Mouse (Mus musculus) MEL (cell line): ENCODE measurements at regions not wholly inside any gene's neighbourhood (a gene's known extent, or its start where the extent isn't known, plus 50 kb on each side); places are given as distances from the start of the nearest gene placed in this dataset.

Experiments used
- DNase-seq: peaks from one replicate; pipeline ENCODE4 v3.0.0; 2011; ENCODE audit warnings: low read depth, low spot score
- H3K27ac ChIP-seq: 2 replicates; pipeline ENCODE4 v1.5.1; 2012; ENCODE audit warnings: low read depth, mild to moderate bottlenecking, control low read depth, low read length, moderate library complexity; ENCODE audit not compliant: control insufficient read depth
- H3K27me3 ChIP-seq, 2 experiments: fragments of 150-350 bp in 1 of 2; sonication (generic) in 1 of 2; 2 replicates each; pipeline ENCODE4 v1.6.1; 2012; ENCODE audit warnings: low read length in 2 of 2, mild to moderate bottlenecking in 2 of 2, improper control_type of control experiment in 1 of 2, moderate library complexity in 1 of 2; ENCODE audit not compliant: insufficient read depth in 2 of 2, control insufficient read depth in 1 of 2
- H3K36me3 ChIP-seq, 2 experiments: 2 replicates each; pipeline ENCODE4 v1.6.1; 2012 to 2014; ENCODE audit warnings: low read length in 2 of 2, improper control_type of control experiment in 1 of 2, inconsistent platforms in 1 of 2, mild to moderate bottlenecking in 1 of 2; ENCODE audit not compliant: insufficient read depth in 2 of 2, control insufficient read depth in 1 of 2
- H3K4me1 ChIP-seq, 2 experiments: fragments of 150-350 bp in 1 of 2; sonication (generic) in 1 of 2; 2 replicates each; pipeline ENCODE4 v1.6.1; 2012; ENCODE audit warnings: low read length in 2 of 2, improper control_type of control experiment in 1 of 2, mild to moderate bottlenecking in 1 of 2; ENCODE audit not compliant: insufficient read depth in 2 of 2, control insufficient read depth in 1 of 2
- H3K4me3 ChIP-seq, 2 experiments: fragments of 150-350 bp in 1 of 2; sonication (generic) in 1 of 2; 2 replicates each; pipeline ENCODE4 v1.5.1; 2012; ENCODE audit warnings: low read depth in 2 of 2, low read length in 2 of 2, mild to moderate bottlenecking in 2 of 2, moderate library complexity in 2 of 2, control low read depth in 1 of 2, improper control_type of control experiment in 1 of 2; ENCODE audit not compliant: control insufficient read depth in 1 of 2, insufficient read depth in 1 of 2
- H3K79me2 ChIP-seq: 2 replicates; pipeline ENCODE4 v1.6.1; 2012; ENCODE audit warnings: mild to moderate bottlenecking, low read length, moderate library complexity; ENCODE audit not compliant: control insufficient read depth, poor library complexity, insufficient read depth
- H3K9ac ChIP-seq: 2 replicates; pipeline ENCODE4 v1.6.1; 2012; ENCODE audit warnings: low read depth, mild to moderate bottlenecking, control low read depth, low read length, moderate library complexity; ENCODE audit not compliant: control insufficient read depth, poor library complexity, severe bottlenecking
- H3K9me3 ChIP-seq: fragments of 150-350 bp; sonication (generic); replicated peaks from 2 replicates; pipeline ENCODE4 v1.6.1; 2012; ENCODE audit warnings: mild to moderate bottlenecking, low read length, improper control_type of control experiment, moderate library complexity; ENCODE audit not compliant: insufficient read depth
- BHLHE40 ChIP-seq: IDR thresholded peaks from 2 replicates; pipeline ENCODE4 v1.6.1; 2012; ENCODE audit warnings: low read depth, mild to moderate bottlenecking, inconsistent platforms, low read length, improper control_type of control experiment, borderline replicate concordance
- CHD1 ChIP-seq: IDR thresholded peaks from 2 replicates; pipeline ENCODE4 v1.6.1; 2012; ENCODE audit warnings: low read depth, mild to moderate bottlenecking, inconsistent platforms, low read length, improper control_type of control experiment
- CHD2 ChIP-seq: IDR thresholded peaks from 2 replicates; pipeline ENCODE4 v1.6.1; 2011; ENCODE audit warnings: low read length, improper control_type of control experiment
- E2F4 ChIP-seq: IDR thresholded peaks from 2 replicates; pipeline ENCODE4 v1.6.1; 2011; ENCODE audit warnings: low read depth, low read length, improper control_type of control experiment, borderline replicate concordance
- ETS1 ChIP-seq: IDR thresholded peaks from 2 replicates; pipeline ENCODE4 v1.6.1; 2012; ENCODE audit warnings: low read depth, mild to moderate bottlenecking, inconsistent platforms, low read length, improper control_type of control experiment, moderate library complexity
- HCFC1 ChIP-seq: IDR thresholded peaks from 2 replicates; pipeline ENCODE4 v1.6.1; 2012; ENCODE audit warnings: low read depth, mild to moderate bottlenecking, inconsistent platforms, low read length, improper control_type of control experiment, moderate library complexity
- JUND ChIP-seq: IDR thresholded peaks from 2 replicates; pipeline ENCODE4 v1.6.1; 2011; ENCODE audit warnings: low read depth, mild to moderate bottlenecking, improper control_type of control experiment, low read length
- MAFK ChIP-seq: IDR thresholded peaks from 2 replicates; pipeline ENCODE4 v1.6.1; 2011; ENCODE audit warnings: low read depth, mild to moderate bottlenecking, low read length, improper control_type of control experiment, borderline replicate concordance
- MEF2A ChIP-seq: IDR thresholded peaks from 2 replicates; pipeline ENCODE4 v1.6.1; 2014; ENCODE audit warnings: low read depth, mild to moderate bottlenecking, inconsistent platforms, low read length, improper control_type of control experiment; ENCODE audit not compliant: poor library complexity, insufficient replicate concordance, severe bottlenecking; ENCODE audit errors: extremely low read depth
- MYB ChIP-seq: IDR thresholded peaks from 2 replicates; pipeline ENCODE4 v1.6.1; 2011; ENCODE audit warnings: mild to moderate bottlenecking, low read depth, low read length, improper control_type of control experiment
- MYC ChIP-seq: IDR thresholded peaks from 2 replicates; pipeline ENCODE4 v1.6.1; 2011; ENCODE audit warnings: low read depth, mild to moderate bottlenecking, low read length, improper control_type of control experiment, moderate library complexity
- POLR2AphosphoS2 ChIP-seq: IDR thresholded peaks from 2 replicates; pipeline ENCODE4 v1.6.1; 2011; ENCODE audit warnings: low read length, improper control_type of control experiment
- RCOR1 ChIP-seq: IDR thresholded peaks from 2 replicates; pipeline ENCODE4 v1.6.1; 2012; ENCODE audit warnings: low read depth, mild to moderate bottlenecking, inconsistent platforms, low read length, improper control_type of control experiment
- SIN3A ChIP-seq: IDR thresholded peaks from 2 replicates; pipeline ENCODE4 v1.6.1; 2012; ENCODE audit warnings: low read length, improper control_type of control experiment, inconsistent platforms
- TCF12 ChIP-seq: IDR thresholded peaks from 2 replicates; pipeline ENCODE4 v1.6.1; 2014; ENCODE audit warnings: low read depth, mild to moderate bottlenecking, inconsistent platforms, low read length, improper control_type of control experiment, moderate library complexity
- UBTF ChIP-seq: IDR thresholded peaks from 2 replicates; pipeline ENCODE4 v1.6.1; 2012; ENCODE audit warnings: low read depth, mild to moderate bottlenecking, inconsistent platforms, low read length, improper control_type of control experiment, moderate library complexity, borderline replicate concordance; ENCODE audit not compliant: insufficient read depth
- ZC3H11A ChIP-seq: IDR thresholded peaks from 2 replicates; pipeline ENCODE4 v1.6.1; 2012; ENCODE audit warnings: low read depth, mild to moderate bottlenecking, inconsistent platforms, low read length, improper control_type of control experiment
- ZMIZ1 ChIP-seq: IDR thresholded peaks from 2 replicates; pipeline ENCODE4 v1.6.1; 2012; ENCODE audit warnings: low read depth, mild to moderate bottlenecking, inconsistent platforms, low read length, improper control_type of control experiment, moderate library complexity
- ZNF384 ChIP-seq: IDR thresholded peaks from 2 replicates; pipeline ENCODE4 v1.6.1; 2012; ENCODE audit warnings: low read depth, mild to moderate bottlenecking, inconsistent platforms, low read length, improper control_type of control experiment

DNA sequence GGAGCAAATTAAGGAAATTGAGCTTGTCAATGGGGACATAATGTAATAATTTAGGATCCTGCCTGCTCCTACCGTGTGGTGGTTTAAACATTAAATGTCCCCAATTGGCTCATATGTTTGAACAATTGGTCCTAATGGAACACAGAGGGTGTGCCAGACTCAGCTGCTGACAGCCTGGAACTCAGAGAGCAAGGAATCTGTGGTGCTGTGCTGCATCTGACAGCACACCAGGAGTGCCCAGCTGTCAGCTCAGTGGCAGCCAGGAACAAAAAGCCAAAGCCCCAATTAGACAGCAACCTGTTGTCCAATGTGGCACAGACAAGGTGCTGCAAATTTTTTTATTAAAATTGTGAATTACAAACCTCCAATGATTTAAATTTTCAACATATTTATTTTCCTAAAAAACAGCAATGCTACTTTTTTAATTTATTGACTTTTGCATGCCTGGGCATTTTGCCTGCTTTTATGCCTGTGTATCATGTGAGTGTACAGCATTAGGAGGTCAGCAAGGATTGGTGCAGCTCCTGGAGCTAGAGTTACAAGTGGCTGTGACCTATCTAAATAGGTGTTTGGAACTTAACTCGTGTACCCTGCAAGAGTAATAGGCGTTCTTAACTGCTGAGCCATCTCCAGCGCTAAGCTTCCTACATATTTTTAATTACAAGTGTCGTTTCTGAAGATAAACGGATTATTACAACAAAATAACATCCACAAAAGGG lies 724.5 kb upstream of the Adam24 start (continued):
- TF ChIP-seq POLR2AphosphoS2: no peak

DNA sequence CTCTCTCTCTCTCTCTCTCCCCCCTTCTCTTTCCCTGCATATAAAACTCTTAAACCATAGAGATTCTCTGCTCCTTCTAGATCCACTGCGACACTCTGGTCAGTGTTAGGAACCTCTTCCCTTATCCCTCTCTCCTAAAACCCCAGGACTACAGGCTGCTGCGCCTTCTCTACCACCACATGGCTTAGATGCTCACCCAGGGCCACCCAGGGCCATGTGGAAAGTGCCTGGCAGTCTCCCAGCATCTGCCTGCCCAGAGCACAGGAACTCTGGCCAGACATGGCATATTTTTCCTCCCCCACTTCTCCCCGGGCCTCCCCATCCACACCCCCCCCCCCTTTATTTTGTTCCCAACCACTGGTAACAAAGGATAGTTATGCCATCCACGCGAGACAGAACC lies 720.4 kb upstream of the Adam24 start:
- DNase-seq: no peak
- no peak overlapping the region for H3K9ac ChIP-seq
- no peaks in the 10 kb centered on the region for H3K4me1 ChIP-seq
- no peaks in the 10 kb centered on the region for H3K36me3 ChIP-seq
- no peak overlapping the region for H3K27ac ChIP-seq
- no peak for TF ChIP-seq MYB
- no peak for TF ChIP-seq MEF2A
- no peak for TF ChIP-seq JUND
- TF ChIP-seq SIN3A: no peak
- TF ChIP-seq MYC: no peak
- TF ChIP-seq HCFC1: no peak
- no peak for TF ChIP-seq ZC3H11A
- no peak for TF ChIP-seq RCOR1
- no peak for TF ChIP-seq ZMIZ1
- no peak for TF ChIP-seq ZNF384
- TF ChIP-seq CHD2: no peak
- TF ChIP-seq POLR2AphosphoS2: no peak
- no peak for TF ChIP-seq MAFK
- TF ChIP-seq UBTF: no peak
- TF ChIP-seq CHD1: no peak
- TF ChIP-seq BHLHE40: no peak
- TF ChIP-seq E2F4: no peak
- no peak overlapping the region for H3K4me3 ChIP-seq
- no peaks in the 10 kb centered on the region for H3K27me3 ChIP-seq
- no peaks in the 10 kb centered on the region for H3K9me3 ChIP-seq
- no peaks in the 10 kb centered on the region for H3K79me2 ChIP-seq

DNA sequence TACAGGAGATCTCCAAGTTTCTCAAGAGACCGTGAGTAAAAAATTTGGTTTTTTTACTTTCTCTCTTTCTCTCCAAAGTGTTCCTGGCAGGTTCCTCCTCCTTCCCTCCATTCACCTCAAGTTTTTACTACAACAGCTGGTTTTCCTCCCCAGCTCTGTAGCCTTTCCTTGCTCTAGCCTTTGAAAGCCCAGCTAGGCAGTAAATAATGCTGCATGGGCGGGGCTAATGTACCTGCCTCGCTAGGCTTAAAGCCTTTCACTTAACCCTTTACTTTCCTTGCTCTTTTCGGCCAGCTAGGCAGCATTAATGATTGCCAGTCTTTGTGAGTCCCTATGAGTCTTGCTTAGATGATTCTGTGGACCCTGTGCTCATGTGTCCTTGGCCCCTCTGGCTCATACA lies 720.0 kb upstream of the Adam24 start:
- no peaks in the 10 kb centered on the region for H3K79me2 ChIP-seq
- no peak overlapping the region for H3K27ac ChIP-seq
- no peaks in the 10 kb centered on the region for H3K36me3 ChIP-seq
- no peaks in the 10 kb centered on the region for H3K27me3 ChIP-seq
- no peak overlapping the region for H3K4me3 ChIP-seq
- H3K9ac ChIP-seq: no peak overlapping the region
- no peaks in the 10 kb centered on the region for H3K4me1 ChIP-seq
- DNase-seq: no peak
- no peaks in the 10 kb centered on the region for H3K9me3 ChIP-seq
- no peak for TF ChIP-seq ETS1
- TF ChIP-seq TCF12: no peak
- no peak for TF ChIP-seq CHD1
- TF ChIP-seq, all 39 proteins: peak for 0
